Mouse (Mus musculus) spleen, adult 2 months (tissue): ENCODE measurements around the gene Fam189a1.

Experiments
- CTCF ChIP-seq: fragments of 200-500 bp; IDR thresholded peaks from 2 replicates; pipeline ENCODE4 v1.5.1; 2011; ENCODE audit warnings: mild to moderate bottlenecking, inconsistent platforms; ENCODE audit not compliant: insufficient read depth, insufficient read length, insufficient replicate concordance; ENCODE audit errors: extremely low read depth
- POLR2A ChIP-seq: fragments of 200-500 bp; IDR thresholded peaks from 2 replicates; pipeline ENCODE4 v1.6.1; 2011; ENCODE audit warnings: low read depth, low read length, inconsistent platforms

DNA sequence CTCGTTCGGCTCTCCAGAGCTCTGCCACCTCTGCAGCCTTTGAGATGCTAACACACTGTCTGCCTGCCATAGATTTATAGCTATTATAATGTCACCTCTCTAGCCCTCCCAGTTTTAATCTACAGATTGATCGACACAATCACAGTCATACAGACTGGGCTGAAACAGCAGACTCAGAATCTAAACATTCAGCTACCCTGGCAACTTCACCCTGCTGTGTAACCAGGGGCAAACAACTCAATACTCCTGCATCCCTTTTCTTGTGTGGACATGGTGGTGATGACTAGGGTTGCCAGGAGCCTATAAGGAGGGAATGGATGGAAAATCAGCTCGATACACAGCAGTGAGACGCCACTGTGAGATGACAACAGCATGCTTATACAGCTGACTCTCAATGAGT is 24.3 kb upstream of the Fam189a1 start:
- TF ChIP-seq POLR2A (no peak), CTCF (no peak)
